Mouse (Mus musculus) heart, adult 2 months (tissue): ENCODE data around the gene Glod4.

Source experiments
- CTCF ChIP-seq: fragments of 200-600 bp; IDR thresholded peaks from 2 replicates; pipeline ENCODE4 v1.8.1; 2022; ENCODE audit warnings: antibody characterized with exemption, mild to moderate bottlenecking, moderate library complexity
- EP300 ChIP-seq: fragments of 200-500 bp; IDR thresholded peaks from 2 replicates; pipeline ENCODE4 v1.6.1; 2011; ENCODE audit warnings: low read depth, low read length, control low read depth; ENCODE audit not compliant: insufficient read depth
- POLR2A ChIP-seq: fragments of 200-500 bp; IDR thresholded peaks from 2 replicates; pipeline ENCODE4 v1.6.1; 2011; ENCODE audit warnings: mild to moderate bottlenecking, low read depth, low read length, control low read depth; ENCODE audit not compliant: insufficient read depth

DNA sequence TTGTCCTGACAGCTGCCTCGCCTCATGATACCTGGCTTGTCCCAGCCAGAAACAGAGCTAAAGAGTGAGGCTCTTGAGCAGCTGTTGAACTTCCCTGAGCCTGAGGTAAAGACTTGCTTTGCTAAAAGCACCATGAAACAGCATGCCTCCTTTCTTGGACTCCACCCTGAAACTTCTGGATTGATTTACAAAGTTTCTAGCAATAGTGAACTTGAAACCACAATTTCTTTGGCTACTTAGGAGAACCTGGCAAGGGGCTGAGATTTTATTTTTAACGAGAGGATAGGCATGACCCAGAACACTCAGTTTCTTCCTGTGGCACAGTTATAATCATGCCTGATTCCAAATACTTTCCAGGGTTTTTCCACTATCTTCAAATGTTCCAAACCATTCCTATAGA, 121.0 kb downstream of the Glod4 start:
- TF ChIP-seq CTCF (no peak), POLR2A (no peak), EP300 (no peak)
